Mouse (Mus musculus): ENCODE measurements around the gene Prss43. TPM values are rescaled to one million over a fixed set of nuclear protein-coding genes. Genes with fewer than 3 reads are reported as not detected.

Prss43 gene
- polyA plus RNA-seq (2017; shearing (Covaris generic)): not detected

GRCm38 (mm10) chr9:110826390-110826789 is at the start of gene Prss43:
Gene Prss43, plus strand, starts transcription at chr9:110826690.

GRCm38 (mm10) chr9:110797866-110798265 is 28.6 kb upstream of the Prss43 start, which contains the start of gene Prss42:
Gene Prss42, plus strand, starts transcription at chr9:110798166.

GRCm38 (mm10) chr9:110813789-110814188 is 12.7 kb upstream of the Prss43 start, which contains the start of gene Prss44:
Gene Prss44, plus strand, starts transcription at chr9:110813994.

GRCm38 (mm10) chr9:110834411-110834810 is 7.9 kb downstream of the Prss43 start, which contains the start of gene Prss45:
Gene Prss45, plus strand, starts transcription at chr9:110834588.

GRCm38 (mm10) chr9:110844206-110844605 is 17.7 kb downstream of the Prss43 start, which contains the start of gene Prss46:
Gene Prss46, plus strand, starts transcription at chr9:110844506.

GRCm38 (mm10) chr9:110857781-110858472 is 31.4 kb downstream of the Prss43 start, which contains the start of gene Prss50:
Gene Prss50, plus strand, starts transcription at chr9:110857967.

GRCm38 (mm10) chr9:110879191-110879920 is 52.9 kb downstream of the Prss43 start, which contains the start of gene Als2cl:
Gene Als2cl, plus strand, starts transcription at chr9:110879870.

GRCm38 (mm10) chr9:110879998-110880561 is 53.6 kb downstream of the Prss43 start, which contains the start of gene Tmie:
Gene Tmie, minus strand, starts transcription at chr9:110880113.

Other genes starting within 250 kb of the Prss43 start
- gene Nradd, start 202.2 kb upstream of the Prss43 start, polyA plus RNA-seq (2017; shearing (Covaris generic)): 1.8 TPM
- gene Nbeal2, start 172.5 kb upstream of the Prss43 start, polyA plus RNA-seq (2017; shearing (Covaris generic)): 74.0 TPM
- 179 TPM for gene Ccdc12, start 170.2 kb upstream of the Prss43 start, polyA plus RNA-seq (2017; shearing (Covaris generic))
- not detected for gene Myl3, start 84.8 kb upstream of the Prss43 start, polyA plus RNA-seq (2017; shearing (Covaris generic))
- not detected for gene Pth1r, start 79.5 kb upstream of the Prss43 start, polyA plus RNA-seq (2017; shearing (Covaris generic))
- gene Prss42, start 28.5 kb upstream of the Prss43 start, polyA plus RNA-seq (2017; shearing (Covaris generic)): not detected
- gene Prss44, start 12.7 kb upstream of the Prss43 start, polyA plus RNA-seq (2017; shearing (Covaris generic)): not detected
- gene Prss45, start 7.9 kb downstream of the Prss43 start, polyA plus RNA-seq (2017; shearing (Covaris generic)): not detected
- gene Prss46, start 17.8 kb downstream of the Prss43 start, polyA plus RNA-seq (2017; shearing (Covaris generic)): not detected
- gene Prss50, start 31.3 kb downstream of the Prss43 start, polyA plus RNA-seq (2017; shearing (Covaris generic)): not detected
- 23.4 TPM for gene Als2cl, start 53.2 kb downstream of the Prss43 start, polyA plus RNA-seq (2017; shearing (Covaris generic))
- 0.92 TPM for gene Tmie, start 53.4 kb downstream of the Prss43 start, polyA plus RNA-seq (2017; shearing (Covaris generic))
- not detected for gene Fam240a, start 90.2 kb downstream of the Prss43 start, polyA plus RNA-seq (2017; shearing (Covaris generic))
- gene Tdgf1, start 119.5 kb downstream of the Prss43 start, polyA plus RNA-seq (2017; shearing (Covaris generic)): 0.57 TPM
- not detected for gene Lrrc2, start 124.9 kb downstream of the Prss43 start, polyA plus RNA-seq (2017; shearing (Covaris generic))
- gene Rtp3, start 163.9 kb downstream of the Prss43 start, polyA plus RNA-seq (2017; shearing (Covaris generic)): not detected
- not detected for gene Ltf, start 192.6 kb downstream of the Prss43 start, polyA plus RNA-seq (2017; shearing (Covaris generic))
- 11.1 TPM for gene Ccrl2, start 230.8 kb downstream of the Prss43 start, polyA plus RNA-seq (2017; shearing (Covaris generic))